Mouse (Mus musculus) kidney, postnatal 10 days (tissue): ENCODE data around the gene Rhpn2.

Source experiments
- DNase-seq: peaks from one replicate; pipeline ENCODE4 v3.0.0; 2021; ENCODE audit warnings: mixed read lengths

Gene Rhpn2

DNA sequence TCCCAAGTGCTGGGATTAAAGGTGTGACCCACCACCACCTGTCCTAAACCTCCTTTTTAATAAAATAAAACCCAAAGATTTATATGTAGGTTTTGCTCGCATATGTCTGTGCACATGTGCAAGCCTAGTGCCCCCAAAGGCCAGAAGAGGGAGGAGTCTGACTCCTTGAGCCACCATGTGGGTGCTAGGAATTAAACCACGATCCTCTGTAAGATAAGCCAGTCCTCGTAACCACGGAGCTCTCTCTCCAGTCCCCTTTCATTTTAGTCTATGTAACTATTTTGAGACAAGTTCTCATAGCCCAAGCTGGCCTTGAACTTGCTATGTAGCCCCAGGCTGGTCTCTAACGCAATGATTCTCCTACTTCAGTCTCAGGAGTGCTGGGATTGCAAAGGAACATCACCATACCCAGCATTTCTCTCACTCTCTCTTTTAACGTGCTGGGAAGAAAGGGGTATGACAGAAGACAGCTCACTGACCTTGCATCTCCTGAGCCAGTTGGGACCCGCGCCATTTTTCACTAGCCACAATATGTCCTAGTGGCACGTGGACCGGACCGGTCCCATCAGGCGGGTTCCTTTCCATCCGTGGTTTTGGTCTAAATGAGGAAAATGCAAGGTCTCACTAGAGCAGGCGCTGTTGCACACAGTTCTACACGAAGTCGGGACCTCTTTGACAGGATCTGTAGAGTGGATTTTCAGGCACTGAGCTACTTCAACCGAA is 61.9 kb downstream of the Rhpn2 start:
- DNase-seq = no peak

- peak; percentile 90 for DNase-seq
These were observed 62.7 kb downstream of the Rhpn2 start, which contains the start of the genes Faap24 and Cep89 for GRCm38 (mm10) chr7:35396542-35397168. Gene Faap24 (minus strand): TSS chr7:35396836. Gene Cep89 (plus strand): TSS chr7:35397035.

GRCm38 (mm10) chr7:35401169-35401568 is 67.2 kb downstream of the Rhpn2 start:
- no peak for DNase-seq

DNA sequence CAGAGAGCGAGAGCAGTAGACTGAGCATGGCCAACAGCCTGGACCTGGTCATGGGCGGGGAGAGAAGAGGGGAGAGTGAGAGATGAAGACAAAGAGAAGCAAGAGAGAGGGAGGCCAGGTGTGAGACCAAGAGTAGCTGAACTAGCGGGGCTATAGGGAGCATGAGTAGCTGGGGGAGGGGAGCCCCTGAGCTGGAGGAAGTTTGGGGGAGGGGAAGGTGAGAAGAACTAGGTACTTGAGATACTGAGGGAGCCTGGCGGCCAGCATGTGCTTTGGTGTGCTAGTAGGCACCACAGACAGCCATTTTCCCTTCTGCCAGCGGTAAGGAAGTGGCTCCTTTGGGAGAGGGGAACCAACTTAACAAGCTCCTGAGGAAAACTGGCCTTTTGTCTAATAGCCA is 81.3 kb downstream of the Rhpn2 start:
- no peak for DNase-seq

DNA sequence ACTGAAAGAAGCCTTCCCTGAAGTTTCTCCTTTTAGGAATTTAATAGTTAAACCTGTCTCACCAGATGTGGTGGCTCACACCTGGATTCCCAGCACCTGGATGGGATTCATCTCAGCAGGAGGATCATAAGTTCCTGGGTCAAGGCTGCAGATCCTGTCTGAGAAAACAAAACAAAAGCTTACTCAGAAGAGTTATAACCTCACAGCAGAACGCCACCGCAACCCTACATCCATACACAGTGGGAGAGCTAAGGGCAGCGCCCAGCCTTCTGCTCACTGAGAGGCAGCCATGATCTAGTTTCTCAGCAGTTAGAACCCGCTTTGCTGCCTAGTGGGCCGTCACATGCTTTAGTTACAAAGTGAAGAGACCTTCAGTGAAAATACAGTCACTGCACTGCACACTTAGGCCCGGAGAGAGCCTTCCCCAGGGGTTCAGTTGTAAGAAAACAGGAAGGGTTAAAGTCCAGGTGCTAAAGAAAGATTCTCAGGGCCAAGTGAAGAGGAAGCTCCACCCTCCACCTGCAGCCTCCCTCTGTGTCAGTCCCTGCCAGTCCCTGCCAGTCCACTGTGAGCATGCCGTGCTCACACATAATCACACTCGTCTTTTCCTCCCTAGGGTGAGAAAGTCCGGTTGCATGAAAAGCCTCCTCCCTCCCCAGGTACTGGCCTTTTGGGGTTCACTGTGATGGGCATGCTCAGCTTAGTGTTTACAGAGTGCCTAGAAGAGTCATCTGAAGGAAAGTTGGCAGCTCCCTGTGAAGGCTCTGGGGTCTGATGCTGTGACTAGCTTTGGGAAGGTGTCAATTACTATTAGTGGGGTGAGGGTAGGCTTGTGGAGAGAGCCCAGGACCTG is 82.1 kb downstream of the Rhpn2 start:
- peak; percentile 42 for DNase-seq

DNA sequence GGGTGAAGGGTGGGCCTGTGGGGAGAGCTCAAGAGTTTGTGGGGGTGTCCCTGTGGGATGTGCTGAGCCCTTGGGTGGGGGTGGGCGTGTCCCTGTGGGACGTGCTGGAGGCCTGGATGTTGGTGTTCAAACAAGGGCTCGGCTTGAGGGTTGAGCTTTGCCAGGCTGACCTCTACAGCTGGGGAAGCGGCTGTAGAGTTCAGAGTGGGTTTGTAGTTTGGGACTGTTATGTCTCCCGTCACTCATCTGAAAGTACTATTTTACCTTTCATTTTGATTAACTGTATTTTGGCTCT is 82.6 kb downstream of the Rhpn2 start:
- peak; percentile 24 for DNase-seq

- no peak for DNase-seq
These were observed 89.1 kb downstream of the Rhpn2 start for GRCm38 (mm10) chr7:35423071-35423470.

DNA sequence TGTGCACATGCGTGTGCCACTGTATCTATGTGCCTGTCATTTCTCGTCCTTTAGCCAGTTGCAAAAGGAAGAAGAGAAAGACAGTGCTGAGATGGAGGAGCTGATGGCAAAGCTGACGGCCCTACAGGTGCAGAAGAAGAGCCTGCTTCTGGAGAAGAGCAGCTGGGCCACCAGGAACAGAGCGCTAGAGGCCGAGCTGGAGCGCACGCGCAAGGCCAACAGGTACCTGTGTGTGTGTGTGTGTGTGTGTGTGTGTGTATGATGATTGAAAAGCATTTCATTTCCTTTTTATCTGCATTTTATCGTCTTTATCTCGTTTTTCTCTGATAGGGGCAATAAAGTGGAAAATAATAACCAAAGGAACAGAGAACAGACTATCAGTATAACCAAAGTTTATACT is 94.2 kb downstream of the Rhpn2 start:
- DNase-seq = no peak

DNA sequence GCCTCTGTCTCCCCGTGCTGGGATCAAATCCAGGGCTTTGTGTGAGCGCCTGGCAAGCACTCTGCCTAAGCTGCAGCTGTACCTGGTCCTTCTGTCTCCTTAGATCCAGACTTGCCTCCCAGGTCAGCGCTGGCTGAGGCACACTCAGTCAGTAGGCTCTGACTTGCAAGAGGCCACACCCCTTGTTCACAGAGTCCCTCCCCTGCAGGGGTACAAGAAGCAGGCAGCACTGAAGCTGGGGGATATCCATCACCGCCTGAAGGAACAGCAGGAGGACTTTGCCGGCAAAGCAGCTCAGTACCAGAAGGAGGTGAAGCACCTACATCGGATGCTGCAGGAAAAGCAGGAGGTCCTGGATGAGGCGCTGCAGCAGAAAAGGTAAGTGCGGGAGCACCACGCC is 101.3 kb downstream of the Rhpn2 start:
- DNase-seq = no peak
